Mouse (Mus musculus) ES-Bruce4 (cell line): ENCODE measurements around the gene Zfp266. TPM values are rescaled to one million over a fixed set of nuclear protein-coding genes. Genes with fewer than 3 reads are reported as not detected.

ENCODE experiments used
- H3K27ac ChIP-seq: 2 replicates; pipeline ENCODE4 v1.5.1; 2012; ENCODE audit warnings: low read length, inconsistent platforms; ENCODE audit not compliant: insufficient read depth
- H3K27me3 ChIP-seq: 2 replicates; pipeline ENCODE4 v1.6.1; 2012; ENCODE audit warnings: mild to moderate bottlenecking, low read length, inconsistent platforms; ENCODE audit not compliant: control insufficient read depth, poor library complexity, insufficient read depth, severe bottlenecking
- H3K36me3 ChIP-seq: 2 replicates; pipeline ENCODE4 v1.6.1; 2012; ENCODE audit warnings: inconsistent platforms, mild to moderate bottlenecking, low read length, moderate library complexity; ENCODE audit not compliant: control insufficient read depth, poor library complexity, insufficient read depth, severe bottlenecking
- H3K4me1 ChIP-seq: one replicate; pipeline ENCODE4 v1.8.1; 2011; ENCODE audit warnings: low read length; ENCODE audit not compliant: control insufficient read depth, insufficient read depth
- H3K4me3 ChIP-seq: 2 replicates; pipeline ENCODE4 v1.5.1; 2011; ENCODE audit warnings: low read depth, mild to moderate bottlenecking, low read length
- H3K9ac ChIP-seq: 2 replicates; pipeline ENCODE4 v1.6.1; 2012; ENCODE audit warnings: low read depth, mild to moderate bottlenecking, inconsistent platforms; ENCODE audit not compliant: poor library complexity, severe bottlenecking
- H3K9me3 ChIP-seq: replicated peaks from 2 replicates; pipeline ENCODE4 v1.6.1; 2012; ENCODE audit warnings: mild to moderate bottlenecking, low read length, inconsistent platforms; ENCODE audit not compliant: control insufficient read depth, poor library complexity, insufficient read depth, severe bottlenecking
- CTCF ChIP-seq: IDR thresholded peaks from one replicate; pipeline ENCODE4 v1.8.1; 2011; ENCODE audit warnings: low read depth, low read length
- EP300 ChIP-seq: IDR thresholded peaks from 2 replicates; pipeline ENCODE4 v1.6.1; 2011; ENCODE audit warnings: low read depth, low read length; ENCODE audit not compliant: insufficient read depth
- POLR2A ChIP-seq: IDR thresholded peaks from one replicate; pipeline ENCODE4 v1.8.1; 2011; ENCODE audit warnings: low read length; ENCODE audit not compliant: insufficient read depth
- polyA plus RNA-seq: library from polyadenylated mRNA; stranded (reverse); fragments of >200 nt; gene quantifications from 2 replicates; pipeline ENCODE4 v1.2.4, GENCODE M21; 2011; ENCODE audit warnings: low read depth; ENCODE audit not compliant: missing spikeins, insufficient read depth, insufficient read length

Zfp266 gene
- polyA plus RNA-seq, 1 experiment: 128 TPM

DNA sequence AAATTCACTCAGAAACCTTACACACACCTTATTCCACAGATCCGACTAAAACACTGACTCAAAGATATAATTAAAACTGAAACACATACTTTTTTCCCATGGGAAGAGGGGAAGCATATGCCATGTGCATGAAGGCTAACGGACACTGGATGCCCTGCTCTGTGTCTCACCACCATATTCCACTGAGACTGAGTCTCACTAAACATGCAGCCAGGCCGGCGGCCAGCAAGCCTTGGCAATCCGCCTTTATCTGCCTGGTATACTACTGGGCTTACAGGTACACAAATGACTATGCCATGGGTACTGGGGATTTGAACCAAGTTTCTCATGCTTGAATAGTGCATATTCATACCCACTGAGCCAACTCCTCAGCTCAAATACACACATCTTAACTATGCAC, 41.8 kb downstream of the Zfp266 start:
- Histone ChIP-seq H3K27me3 (no peaks in the 10 kb centered on the region), H3K9me3 (no peaks in the 10 kb centered on the region), H3K4me1 (no peaks in the 10 kb centered on the region), H3K4me3 (no peak overlapping the region), H3K36me3 (peaks cover 3% of the 10 kb centered on the region), H3K9ac (no peak overlapping the region), H3K27ac (no peak overlapping the region)
- TF ChIP-seq POLR2A: no peak
- no peak for TF ChIP-seq CTCF
- TF ChIP-seq EP300: no peak

DNA sequence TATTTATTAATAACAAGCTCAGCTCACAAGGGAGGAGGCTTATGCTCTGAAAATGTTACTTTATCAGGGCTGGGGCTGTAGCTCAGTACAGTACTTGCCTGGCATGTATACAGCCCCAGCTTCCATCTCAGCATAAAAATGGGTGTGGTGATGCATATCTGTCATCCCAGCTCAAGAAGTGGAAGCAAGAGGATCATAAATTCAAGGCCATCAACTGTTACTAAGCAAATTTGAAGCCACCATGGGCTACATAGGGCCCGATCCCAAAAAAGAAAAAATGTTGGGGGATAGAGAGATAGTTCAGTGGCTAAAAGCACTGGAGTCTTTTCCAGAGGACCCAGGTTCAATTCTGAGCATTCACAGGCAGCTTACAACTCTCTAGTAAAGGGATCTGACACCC, 44.6 kb downstream of the Zfp266 start:
- Histone ChIP-seq H3K27me3 (no peaks in the 10 kb centered on the region), H3K9me3 (no peaks in the 10 kb centered on the region), H3K4me1 (no peaks in the 10 kb centered on the region), H3K4me3 (no peak overlapping the region), H3K9ac (no peak overlapping the region), H3K27ac (no peak overlapping the region), H3K36me3 (peaks cover 3% of the 10 kb centered on the region)
- TF ChIP-seq EP300: no peak
- TF ChIP-seq POLR2A: no peak
- no peak for TF ChIP-seq CTCF

- Histone ChIP-seq H3K36me3 (peaks cover 10% of the 10 kb centered on the region), H3K4me3 (no peak overlapping the region), H3K9me3 (no peaks in the 10 kb centered on the region), H3K27ac (no peak overlapping the region), H3K4me1 (no peaks in the 10 kb centered on the region), H3K9ac (no peak overlapping the region), H3K27me3 (no peaks in the 10 kb centered on the region)
- TF ChIP-seq POLR2A (no peak), CTCF (peak; percentile 43)
These were observed 54.3 kb downstream of the Zfp266 start for GRCm38 (mm10) chr9:20466761-20467442.

- Histone ChIP-seq H3K9ac (peak within 1 kb of the TSS; percentile 74), H3K4me3 (peak within 1 kb of the TSS; percentile 86), H3K36me3 (peaks cover 15% of the 10 kb centered on the region), H3K27ac (peak within 1 kb of the TSS; percentile 79), H3K4me1 (no peaks in the 10 kb centered on the region), H3K27me3 (no peaks in the 10 kb centered on the region), H3K9me3 (no peaks in the 10 kb centered on the region)
- TF ChIP-seq CTCF (no peak), POLR2A (no peak), EP300 (no peak)
These were observed 61.6 kb downstream of the Zfp266 start, which contains the start of gene Zfp26 for GRCm38 (mm10) chr9:20459377-20460317. TSS of gene Zfp26 (minus strand) at chr9:20460162.

- H3K9me3 ChIP-seq: no peaks in the 10 kb centered on the region
- H3K27me3 ChIP-seq: no peaks in the 10 kb centered on the region
- peaks cover 15% of the 10 kb centered on the region for H3K36me3 ChIP-seq
- no peaks in the 10 kb centered on the region for H3K4me1 ChIP-seq
- H3K4me3 ChIP-seq: no peak overlapping the region
- TF ChIP-seq EP300 (no peak), POLR2A (no peak), CTCF (no peak)
- no peak overlapping the region for H3K27ac ChIP-seq
- no peak overlapping the region for H3K9ac ChIP-seq
These were observed 67.6 kb downstream of the Zfp266 start for GRCm38 (mm10) chr9:20453647-20454046.

DNA sequence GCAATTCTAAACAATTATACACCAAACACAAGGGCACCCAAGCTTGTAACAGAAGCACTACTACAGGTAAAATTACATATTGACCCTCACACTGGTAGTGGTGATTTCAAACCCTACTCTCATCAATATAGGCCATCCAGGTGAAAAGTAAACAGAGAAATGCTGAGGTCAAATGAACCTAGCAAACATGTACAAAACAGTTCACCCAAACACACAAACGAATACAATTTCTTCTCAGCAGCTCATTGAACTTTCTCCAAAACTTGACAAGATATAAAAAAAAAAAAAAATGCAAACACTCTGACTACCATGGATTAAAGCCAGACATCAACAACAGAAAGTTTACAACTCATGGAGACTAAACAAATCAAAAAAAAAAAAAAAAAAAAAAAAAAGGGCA, 69.7 kb downstream of the Zfp266 start:
- no peaks in the 10 kb centered on the region for H3K4me1 ChIP-seq
- no peak overlapping the region for H3K27ac ChIP-seq
- no peaks in the 10 kb centered on the region for H3K9me3 ChIP-seq
- TF ChIP-seq CTCF: no peak
- TF ChIP-seq POLR2A: no peak
- TF ChIP-seq EP300: no peak
- no peaks in the 10 kb centered on the region for H3K27me3 ChIP-seq
- peaks cover 4% of the 10 kb centered on the region for H3K36me3 ChIP-seq
- H3K4me3 ChIP-seq: no peak overlapping the region
- no peak overlapping the region for H3K9ac ChIP-seq

Other genes with a start within 250 kb of the Zfp266 start
- not detected in 2 replicates for gene Olfr39, start 239.1 kb downstream of the Zfp266 start, polyA plus RNA-seq
- gene Olfr873, start 222.9 kb downstream of the Zfp266 start, polyA plus RNA-seq: 0.78 and 0.87 TPM in 2 replicates
- gene Olfr18, start 185.3 kb downstream of the Zfp266 start, polyA plus RNA-seq: not detected in 2 replicates
- 5.3 and 7.3 TPM in 2 replicates for gene Zfp560, start 136.2 kb downstream of the Zfp266 start, polyA plus RNA-seq
- 28.6 and 30.7 TPM in 2 replicates for gene Zfp26, start 61.3 kb downstream of the Zfp266 start, polyA plus RNA-seq
- 17.5 and 19.4 TPM in 2 replicates for gene Zfp426, start 28.7 kb downstream of the Zfp266 start, polyA plus RNA-seq
- gene Zfp846, start 59.9 kb upstream of the Zfp266 start, polyA plus RNA-seq: 6.6 and 8.7 TPM in 2 replicates
- gene Ubl5, start 121.5 kb upstream of the Zfp266 start, polyA plus RNA-seq: 288 and 314 TPM in 2 replicates
- 19.6 and 20.2 TPM in 2 replicates for gene Fbxl12, start 123.3 kb upstream of the Zfp266 start, polyA plus RNA-seq
- 17.6 and 20.9 TPM in 2 replicates for gene Pin1, start 130.7 kb upstream of the Zfp266 start, polyA plus RNA-seq
- 3.3 and 4.4 TPM in 2 replicates for gene Olfm2, start 224.9 kb upstream of the Zfp266 start, polyA plus RNA-seq